Mouse (Mus musculus) MEL (cell line): Measurements from ENCODE around the gene Fscn3.

ENCODE experiments used
- CTCF ChIP-seq, 3 experiments: IDR thresholded peaks in 2 of 3; conservative IDR thresholded peaks in 1 of 3; 2 replicates each; pipeline ENCODE4 v1.5.1; 2011 to 2012; ENCODE audit warnings: low read length in 3 of 3, low read depth in 2 of 3, mild to moderate bottlenecking in 2 of 3, improper control_type of control experiment in 1 of 3, inconsistent platforms in 1 of 3, mixed read lengths in 1 of 3, moderate library complexity in 1 of 3; ENCODE audit not compliant: control insufficient read depth in 1 of 3, insufficient read depth in 1 of 3, poor library complexity in 1 of 3, severe bottlenecking in 1 of 3
- MAFK ChIP-seq: IDR thresholded peaks from 2 replicates; pipeline ENCODE4 v1.6.1; 2011; ENCODE audit warnings: low read depth, mild to moderate bottlenecking, low read length, improper control_type of control experiment, borderline replicate concordance
- MEF2A ChIP-seq: IDR thresholded peaks from 2 replicates; pipeline ENCODE4 v1.6.1; 2014; ENCODE audit warnings: low read depth, mild to moderate bottlenecking, inconsistent platforms, low read length, improper control_type of control experiment; ENCODE audit not compliant: poor library complexity, insufficient replicate concordance, severe bottlenecking; ENCODE audit errors: extremely low read depth
- MYC ChIP-seq: IDR thresholded peaks from 2 replicates; pipeline ENCODE4 v1.6.1; 2011; ENCODE audit warnings: low read depth, mild to moderate bottlenecking, low read length, improper control_type of control experiment, moderate library complexity
- POLR2A ChIP-seq, 2 experiments: IDR thresholded peaks; 2 replicates each; pipeline ENCODE4 v1.6.1; 2011 to 2012; ENCODE audit warnings: low read length in 2 of 2, mild to moderate bottlenecking in 2 of 2, control low read depth in 1 of 2, improper control_type of control experiment in 1 of 2, low read depth in 1 of 2, moderate library complexity in 1 of 2; ENCODE audit not compliant: control insufficient read depth in 1 of 2, insufficient read depth in 1 of 2, poor library complexity in 1 of 2
- POLR2AphosphoS2 ChIP-seq: IDR thresholded peaks from 2 replicates; pipeline ENCODE4 v1.6.1; 2011; ENCODE audit warnings: low read length, improper control_type of control experiment

- TF ChIP-seq MYC: no peak
- no peak for TF ChIP-seq MAFK
- TF ChIP-seq CTCF (IDR thresholded peaks at IDR 0.05 in 2 of 3, conservative IDR thresholded peaks at IDR 0.05 in 1 of 3; ENCODE audit: control insufficient read depth in 1 of 3, insufficient read depth in 1 of 3, low read depth in 2 of 3, low read length in 3 of 3, poor library complexity in 1 of 3, severe bottlenecking in 1 of 3): no peak
- TF ChIP-seq POLR2AphosphoS2: no peak
- no peak for TF ChIP-seq POLR2A (IDR thresholded peaks at IDR 0.05; ENCODE audit: control insufficient read depth in 1 of 2, insufficient read depth in 1 of 2, low read depth in 1 of 2, low read length in 2 of 2, poor library complexity in 1 of 2)
- no peak for TF ChIP-seq MEF2A
These were observed 20.3 kb downstream of the Fscn3 start for GRCm38 (mm10) chr6:28447937-28448336.
